Mouse (Mus musculus) spleen, adult 2 months (tissue): ENCODE measurements around the gene Dock10.

Source experiments
- CTCF ChIP-seq: fragments of 200-500 bp; IDR thresholded peaks from 2 replicates; pipeline ENCODE4 v1.5.1; 2011; ENCODE audit warnings: mild to moderate bottlenecking, inconsistent platforms; ENCODE audit not compliant: insufficient read depth, insufficient read length, insufficient replicate concordance; ENCODE audit errors: extremely low read depth
- POLR2A ChIP-seq: fragments of 200-500 bp; IDR thresholded peaks from 2 replicates; pipeline ENCODE4 v1.6.1; 2011; ENCODE audit warnings: low read depth, low read length, inconsistent platforms

DNA sequence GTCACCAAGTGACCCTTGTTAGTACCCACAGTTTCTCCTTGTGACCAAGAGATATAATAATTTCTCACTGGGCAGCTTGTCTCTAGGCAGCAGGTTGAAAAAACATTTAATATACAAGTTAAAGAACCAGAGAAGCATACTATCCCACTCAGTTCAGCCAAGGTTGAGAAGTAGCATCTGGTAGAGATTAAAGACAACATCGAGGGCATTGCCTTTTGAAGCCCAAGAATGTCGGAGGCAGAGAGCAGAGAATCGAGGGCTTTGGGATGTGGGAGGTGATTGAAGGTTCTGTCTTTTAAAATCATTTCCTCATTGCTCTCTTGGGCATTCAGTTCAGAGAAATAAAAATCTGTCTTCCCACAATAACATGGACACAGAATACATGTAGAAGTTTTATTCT, 25.8 kb upstream of the Dock10 start:
- TF ChIP-seq CTCF (no peak), POLR2A (no peak)
